Mouse (Mus musculus): ENCODE data around the gene Prdm8. TPM values are rescaled to one million over a fixed set of nuclear protein-coding genes. Genes with fewer than 3 reads are reported as not detected.

Prdm8 gene
- polyA plus RNA-seq, 1 experiment = not detected

- Histone ChIP-seq H3K27ac (ENCODE audit: control insufficient read depth, insufficient read depth, low read depth, low read length, poor library complexity) (no peak overlapping the region), H3K4me3 (replicated peaks; ENCODE audit: control insufficient read depth, low read depth, low read length) (no peak overlapping the region), H3K4me1 (ENCODE audit: control insufficient read depth, insufficient read depth, low read length) (no peaks in the 10 kb centered on the region; the same call in 1 of the 2 replicates)
- TF ChIP-seq CTCF (IDR thresholded peaks at IDR 0.05; ENCODE audit: control insufficient read depth, insufficient read depth, low read length) = no peak
- no peak for TF ChIP-seq POLR2A (IDR thresholded peaks at IDR 0.05; ENCODE audit: borderline replicate concordance, control insufficient read depth, low read depth, low read length)
- WGBS = 8% methylated on average over 31 of the region's 31 CpGs
Measured at GRCm38 (mm10) chr5:98189181-98190180, 22.5 kb downstream of the Prdm8 start.

DNA sequence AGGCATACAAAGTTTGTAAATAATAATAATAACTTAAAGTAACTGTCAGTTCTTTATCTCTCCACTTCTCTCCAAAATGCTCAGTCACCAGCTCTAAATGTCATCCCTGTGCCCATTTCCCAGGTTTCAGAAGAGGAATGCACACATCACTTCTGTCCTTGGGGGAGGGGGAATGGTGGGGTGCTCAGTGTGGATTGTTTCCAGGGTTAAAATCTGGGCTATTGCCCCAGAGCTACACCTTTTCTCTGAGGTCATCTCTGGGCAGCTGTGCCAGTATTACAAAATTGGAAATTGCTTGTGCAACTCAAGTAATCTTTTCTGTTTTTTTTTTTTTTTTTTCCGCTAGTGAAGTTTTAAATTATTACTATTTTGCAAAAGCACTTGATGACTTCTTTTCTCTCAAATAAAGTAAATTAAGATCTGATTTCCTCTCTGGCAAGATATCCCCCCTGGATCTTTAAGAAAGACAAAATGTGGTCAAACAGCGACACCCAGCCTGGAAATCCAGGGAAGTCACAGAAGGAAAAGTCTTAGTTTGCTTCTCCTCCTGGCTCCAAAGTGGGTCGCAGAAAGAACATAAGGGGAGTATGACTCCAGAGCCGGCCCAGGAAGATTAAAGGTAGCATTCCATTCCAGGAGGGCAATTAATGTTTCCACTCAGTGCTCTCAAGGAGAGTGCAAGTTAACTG lies 25.4 kb downstream of the Prdm8 start:
- 55% methylated on average over 4 of the region's 4 CpGs for WGBS
- no peaks in the 10 kb centered on the region for H3K4me1 ChIP-seq (ENCODE audit: control insufficient read depth, insufficient read depth, low read length)

DNA sequence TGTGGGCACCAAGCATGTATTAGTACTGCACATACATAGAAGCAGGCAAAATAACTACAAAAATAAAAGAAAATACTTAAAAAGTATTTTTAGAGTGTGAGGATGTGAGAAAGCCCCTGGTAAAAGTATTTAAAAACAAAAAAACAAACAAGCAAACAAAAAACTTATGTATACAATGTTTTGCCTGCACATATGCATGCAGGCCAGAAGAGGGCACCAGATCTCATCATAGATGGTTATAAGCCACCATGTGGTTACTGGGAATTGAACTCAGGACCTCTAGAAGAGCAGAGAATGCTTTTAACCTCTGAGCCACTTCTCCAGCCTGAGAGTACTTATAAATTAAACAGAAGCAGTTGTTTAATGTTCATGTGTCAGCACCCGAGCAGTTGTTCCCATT lies 28.0 kb downstream of the Prdm8 start:
- 78% methylated on average over 1 of the region's 1 CpGs for WGBS
- no peaks in the 10 kb centered on the region for H3K4me1 ChIP-seq (ENCODE audit: control insufficient read depth, insufficient read depth, low read length)
- H3K27ac ChIP-seq (ENCODE audit: control insufficient read depth, insufficient read depth, low read depth, low read length, poor library complexity) = no peak overlapping the region
- TF ChIP-seq POLR2A (IDR thresholded peaks at IDR 0.05; ENCODE audit: borderline replicate concordance, control insufficient read depth, low read depth, low read length) (no peak), CTCF (IDR thresholded peaks at IDR 0.05; ENCODE audit: control insufficient read depth, insufficient read depth, low read length) (no peak)
- no peak overlapping the region for H3K4me3 ChIP-seq (replicated peaks; ENCODE audit: control insufficient read depth, low read depth, low read length)

More for the DNA sequence above, 25.4 kb downstream of the Prdm8 start:
- TF ChIP-seq CTCF (IDR thresholded peaks at IDR 0.05; ENCODE audit: control insufficient read depth, insufficient read depth, low read length) (no peak), POLR2A (IDR thresholded peaks at IDR 0.05; ENCODE audit: borderline replicate concordance, control insufficient read depth, low read depth, low read length) (no peak)
- no peak overlapping the region for H3K27ac ChIP-seq (ENCODE audit: control insufficient read depth, insufficient read depth, low read depth, low read length, poor library complexity)
- no peak overlapping the region for H3K4me3 ChIP-seq (replicated peaks; ENCODE audit: control insufficient read depth, low read depth, low read length)

DNA sequence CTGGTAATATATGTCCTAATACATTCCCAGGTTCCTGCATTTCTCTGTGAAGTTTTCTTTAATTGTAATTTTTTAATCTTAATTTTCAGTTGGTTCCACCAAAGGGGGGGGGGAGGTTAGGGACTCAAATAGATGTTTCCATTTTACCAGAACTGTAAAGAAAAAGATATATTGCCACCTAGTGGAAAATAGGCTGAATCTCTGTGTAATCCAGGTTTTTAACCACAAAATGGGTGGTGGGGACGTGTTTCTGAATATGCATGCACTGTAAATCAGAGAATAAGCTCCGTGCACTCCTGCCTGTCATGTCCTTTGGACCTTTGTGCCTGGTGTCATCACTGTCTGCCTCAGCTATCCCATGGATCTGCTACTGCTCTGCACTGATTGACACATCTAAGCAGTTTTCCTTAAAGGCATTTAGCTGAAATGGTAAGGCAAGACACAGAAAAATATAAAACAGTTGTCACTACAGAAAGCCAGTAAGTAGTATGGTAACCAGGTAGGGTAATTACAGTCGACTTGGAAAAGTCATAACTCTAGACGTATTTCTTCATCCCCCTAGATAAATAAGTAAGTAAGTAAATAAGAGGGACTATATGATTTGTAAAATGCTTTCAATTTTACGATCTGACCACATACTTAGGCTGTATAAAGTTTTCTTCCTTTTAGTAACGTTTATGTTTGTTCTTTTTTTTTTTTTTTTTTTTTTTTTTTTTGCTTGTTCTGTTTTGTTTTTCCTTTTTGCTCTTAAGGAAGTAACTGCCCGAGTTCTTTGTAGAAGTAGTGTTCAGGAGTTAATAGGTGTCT lies 31.6 kb downstream of the Prdm8 start:
- WGBS = 10% methylated on average over 7 of the region's 7 CpGs
- TF ChIP-seq CTCF (IDR thresholded peaks at IDR 0.05; ENCODE audit: control insufficient read depth, insufficient read depth, low read length) (no peak), POLR2A (IDR thresholded peaks at IDR 0.05; ENCODE audit: borderline replicate concordance, control insufficient read depth, low read depth, low read length) (no peak)
- H3K4me3 ChIP-seq (replicated peaks; ENCODE audit: control insufficient read depth, low read depth, low read length) = no peak overlapping the region
- H3K4me1 ChIP-seq (ENCODE audit: control insufficient read depth, insufficient read depth, low read length) = no peaks in the 10 kb centered on the region
- H3K27ac ChIP-seq (ENCODE audit: control insufficient read depth, insufficient read depth, low read depth, low read length, poor library complexity) = no peak overlapping the region

- no peak overlapping the region for H3K27ac ChIP-seq (ENCODE audit: control insufficient read depth, insufficient read depth, low read depth, low read length, poor library complexity)
- 4% methylated on average over 7 of the region's 7 CpGs for WGBS
- no peak for TF ChIP-seq POLR2A (IDR thresholded peaks at IDR 0.05; ENCODE audit: borderline replicate concordance, control insufficient read depth, low read depth, low read length)
- no peak for TF ChIP-seq CTCF (IDR thresholded peaks at IDR 0.05; ENCODE audit: control insufficient read depth, insufficient read depth, low read length)
- no peaks in the 10 kb centered on the region for H3K4me1 ChIP-seq (ENCODE audit: control insufficient read depth, insufficient read depth, low read length)
- no peak overlapping the region for H3K4me3 ChIP-seq (replicated peaks; ENCODE audit: control insufficient read depth, low read depth, low read length)
Measured at GRCm38 (mm10) chr5:98199219-98199552, 32.2 kb downstream of the Prdm8 start.

GRCm38 (mm10) chr5:98201606-98202005 lies 34.6 kb downstream of the Prdm8 start:
- TF ChIP-seq CTCF (IDR thresholded peaks at IDR 0.05; ENCODE audit: control insufficient read depth, insufficient read depth, low read length) (no peak), POLR2A (IDR thresholded peaks at IDR 0.05; ENCODE audit: borderline replicate concordance, control insufficient read depth, low read depth, low read length) (no peak)
- no peak overlapping the region for H3K4me3 ChIP-seq (replicated peaks; ENCODE audit: control insufficient read depth, low read depth, low read length)
- WGBS = 66% methylated on average over 3 of the region's 3 CpGs
- H3K27ac ChIP-seq (ENCODE audit: control insufficient read depth, insufficient read depth, low read depth, low read length, poor library complexity) = no peak overlapping the region
- no peaks in the 10 kb centered on the region for H3K4me1 ChIP-seq (ENCODE audit: control insufficient read depth, insufficient read depth, low read length)

DNA sequence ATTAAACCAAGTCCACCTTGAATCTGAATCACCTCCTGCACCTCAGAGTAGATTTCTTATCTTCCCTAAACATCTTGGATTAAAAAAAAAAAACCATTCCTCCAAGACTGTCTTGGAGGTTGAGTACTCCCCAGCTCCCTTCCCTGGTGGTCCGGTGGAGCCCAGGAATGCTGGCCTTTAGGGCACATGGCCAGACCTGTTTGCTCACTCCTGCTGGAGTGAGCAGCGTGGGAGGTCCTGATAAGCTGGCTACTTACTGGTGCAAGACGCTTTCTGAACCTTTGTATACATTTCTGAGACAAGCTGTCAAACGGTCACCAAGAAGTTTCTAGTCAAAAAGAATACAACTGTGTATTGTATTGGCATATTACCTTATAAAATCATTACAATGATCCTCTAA lies 36.0 kb downstream of the Prdm8 start:
- H3K4me3 ChIP-seq (replicated peaks; ENCODE audit: control insufficient read depth, low read depth, low read length) = no peak overlapping the region
- H3K27ac ChIP-seq (ENCODE audit: control insufficient read depth, insufficient read depth, low read depth, low read length, poor library complexity) = no peak overlapping the region
- no peaks in the 10 kb centered on the region for H3K4me1 ChIP-seq (ENCODE audit: control insufficient read depth, insufficient read depth, low read length)
- TF ChIP-seq POLR2A (IDR thresholded peaks at IDR 0.05; ENCODE audit: borderline replicate concordance, control insufficient read depth, low read depth, low read length) = no peak
- TF ChIP-seq CTCF (IDR thresholded peaks at IDR 0.05; ENCODE audit: control insufficient read depth, insufficient read depth, low read length) = no peak
- 65% methylated on average over 4 of the region's 4 CpGs for WGBS
